Mouse (Mus musculus): ENCODE data around the gene Sohlh2. TPM values are rescaled to one million over a fixed set of nuclear protein-coding genes. Genes with fewer than 3 reads are reported as not detected.

Sohlh2 gene
- total and polyA plus RNA-seq, 3 experiments = not detected

GRCm38 (mm10) chr3:55227214-55227581 lies 45.4 kb downstream of the Sohlh2 start:
- ATAC-seq (ENCODE audit: extremely low read depth, insufficient number of reproducible peaks, low FRiP score, poor library complexity, severe bottlenecking) (no peak), DNase-seq (ENCODE audit: low spot score) (no peak)
- TF ChIP-seq TAL1 (conservative IDR thresholded peaks at IDR 0.05; ENCODE audit: low read depth, low read length) = no peak
- Histone ChIP-seq H3K9me3 (replicated peaks) (peaks cover 35% of the 10 kb centered on the region), H3K4me1 (ENCODE audit: insufficient read depth, low read depth, low read length) (no peaks in the 10 kb centered on the region), H3K36me3 (replicated peaks) (no peaks in the 10 kb centered on the region), H3K4me3 (ENCODE audit: low read depth, low read length) (no peak overlapping the region), H3K27me3 (ENCODE audit: insufficient read depth, low read length) (no peaks in the 10 kb centered on the region)

- Histone ChIP-seq H3K4me1 (ENCODE audit: insufficient read depth, low read depth, low read length) (no peaks in the 10 kb centered on the region), H3K9me3 (replicated peaks) (peaks cover 26% of the 10 kb centered on the region), H3K4me3 (ENCODE audit: low read depth, low read length) (peak within 1 kb of the TSS; percentile 9; the same call in 1 of the 2 replicates), H3K27me3 (ENCODE audit: insufficient read depth, low read length) (no peaks in the 10 kb centered on the region), H3K36me3 (replicated peaks) (no peaks in the 10 kb centered on the region)
- DNase-seq (ENCODE audit: low spot score) = no peak
- TF ChIP-seq TAL1 (conservative IDR thresholded peaks at IDR 0.05; ENCODE audit: low read depth, low read length) = no peak
- no peak for TF ChIP-seq POLR2AphosphoS5 (IDR thresholded peaks at IDR 0.05; ENCODE audit: insufficient replicate concordance, low read depth, low read length)
- no peak for TF ChIP-seq GATA1 (IDR thresholded peaks at IDR 0.05; ENCODE audit: borderline replicate concordance, low read length)
- TF ChIP-seq GATA2 (IDR thresholded peaks at IDR 0.05; ENCODE audit: borderline replicate concordance, low read depth, low read length) = no peak
- no peak for TF ChIP-seq CTCF (IDR thresholded peaks at IDR 0.05; ENCODE audit: low read depth, low read length)
- no peak for ATAC-seq (ENCODE audit: extremely low read depth, insufficient number of reproducible peaks, low FRiP score, poor library complexity, severe bottlenecking)
These were observed 60.0 kb downstream of the Sohlh2 start, which contains the start of gene Dclk1 for GRCm38 (mm10) chr3:55241730-55242421. Gene Dclk1, plus strand, starts transcription at chr3:55242364.

DNA sequence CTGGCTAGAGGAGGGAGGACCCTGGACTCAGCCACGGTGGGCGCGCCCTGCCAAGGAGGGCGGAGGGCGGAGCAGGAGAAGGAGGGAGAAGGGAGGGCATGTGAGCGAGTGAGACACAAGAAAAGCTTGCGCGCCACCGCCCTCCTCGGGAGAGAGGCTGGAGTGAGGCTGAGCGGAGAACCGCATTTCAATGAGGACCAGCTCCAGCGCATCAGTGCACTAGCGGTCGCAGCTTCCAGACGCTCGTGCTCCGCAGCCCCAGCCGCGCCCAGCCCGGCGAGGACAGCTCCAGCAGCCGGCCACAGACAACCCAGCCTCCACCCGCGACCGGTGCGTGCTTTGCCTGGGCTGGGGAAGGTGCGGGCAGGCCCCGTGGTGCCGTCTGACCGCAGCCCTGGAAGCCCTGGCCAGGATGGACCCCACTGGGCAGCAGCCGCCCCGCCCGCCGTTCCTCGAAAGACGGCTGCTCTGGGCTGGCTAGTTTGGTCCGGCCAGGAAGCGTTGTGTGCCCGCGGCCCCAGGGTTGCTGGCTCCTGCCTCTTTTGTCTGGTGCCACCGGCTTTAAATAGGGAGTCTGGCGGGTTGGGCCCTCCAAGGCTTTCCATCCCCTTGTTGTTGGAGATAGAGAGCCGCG lies 60.7 kb downstream of the Sohlh2 start:
- no peak for DNase-seq (ENCODE audit: low spot score)
- TF ChIP-seq GATA2 (IDR thresholded peaks at IDR 0.05; ENCODE audit: borderline replicate concordance, low read depth, low read length) (no peak), POLR2AphosphoS5 (IDR thresholded peaks at IDR 0.05; ENCODE audit: insufficient replicate concordance, low read depth, low read length) (no peak), TAL1 (conservative IDR thresholded peaks at IDR 0.05; ENCODE audit: low read depth, low read length) (no peak), CTCF (IDR thresholded peaks at IDR 0.05; ENCODE audit: low read depth, low read length) (no peak), GATA1 (IDR thresholded peaks at IDR 0.05; ENCODE audit: borderline replicate concordance, low read length) (no peak)
- H3K27me3 ChIP-seq (ENCODE audit: insufficient read depth, low read length) = no peaks in the 10 kb centered on the region
- peak overlapping the region; percentile 9; the same call in 1 of the 2 replicates for H3K4me3 ChIP-seq (ENCODE audit: low read depth, low read length)
- no peaks in the 10 kb centered on the region for H3K4me1 ChIP-seq (ENCODE audit: insufficient read depth, low read depth, low read length)
- H3K36me3 ChIP-seq (replicated peaks) = no peaks in the 10 kb centered on the region
- peaks cover 30% of the 10 kb centered on the region for H3K9me3 ChIP-seq (replicated peaks)
- ATAC-seq (ENCODE audit: extremely low read depth, insufficient number of reproducible peaks, low FRiP score, poor library complexity, severe bottlenecking) = no peak

DNA sequence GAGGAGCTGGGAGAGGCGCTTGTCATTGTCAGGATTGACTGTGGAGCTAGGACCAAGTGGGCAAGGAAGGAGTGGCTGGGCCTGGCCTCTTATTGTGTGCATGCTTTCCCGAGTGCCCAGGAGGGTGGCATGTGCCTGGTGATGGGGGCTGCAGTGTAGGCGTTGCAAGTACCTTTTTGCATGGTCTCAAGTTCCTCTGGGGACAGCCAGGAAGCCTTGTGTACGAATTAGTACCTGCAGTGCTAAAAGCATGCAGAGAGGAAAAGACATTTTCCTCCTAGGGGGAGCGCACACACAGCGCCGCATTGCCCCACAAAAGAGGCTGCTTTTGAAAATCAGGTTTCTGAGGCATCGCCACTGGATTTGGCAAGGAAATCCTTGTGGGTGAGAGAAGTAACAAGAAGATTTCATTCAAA lies 61.2 kb downstream of the Sohlh2 start:
- DNase-seq (ENCODE audit: low spot score) = no peak
- Histone ChIP-seq H3K27me3 (ENCODE audit: insufficient read depth, low read length) (no peaks in the 10 kb centered on the region), H3K9me3 (replicated peaks) (peaks cover 31% of the 10 kb centered on the region), H3K4me1 (ENCODE audit: insufficient read depth, low read depth, low read length) (no peaks in the 10 kb centered on the region), H3K4me3 (ENCODE audit: low read depth, low read length) (no peak overlapping the region), H3K36me3 (replicated peaks) (no peaks in the 10 kb centered on the region)
- ATAC-seq (ENCODE audit: extremely low read depth, insufficient number of reproducible peaks, low FRiP score, poor library complexity, severe bottlenecking) = no peak
- TF ChIP-seq GATA2 (IDR thresholded peaks at IDR 0.05; ENCODE audit: borderline replicate concordance, low read depth, low read length) = no peak
- TF ChIP-seq CTCF (IDR thresholded peaks at IDR 0.05; ENCODE audit: low read depth, low read length) = no peak
- TF ChIP-seq GATA1 (IDR thresholded peaks at IDR 0.05; ENCODE audit: borderline replicate concordance, low read length) = no peak
- TF ChIP-seq POLR2AphosphoS5 (IDR thresholded peaks at IDR 0.05; ENCODE audit: insufficient replicate concordance, low read depth, low read length) = no peak
- TF ChIP-seq TAL1 (conservative IDR thresholded peaks at IDR 0.05; ENCODE audit: low read depth, low read length) = no peak

GRCm38 (mm10) chr3:55244087-55244486 lies 62.3 kb downstream of the Sohlh2 start:
- ATAC-seq (ENCODE audit: extremely low read depth, insufficient number of reproducible peaks, low FRiP score, poor library complexity, severe bottlenecking) (no peak), DNase-seq (ENCODE audit: low spot score) (no peak)
- TF ChIP-seq CTCF (IDR thresholded peaks at IDR 0.05; ENCODE audit: low read depth, low read length) (no peak), GATA2 (IDR thresholded peaks at IDR 0.05; ENCODE audit: borderline replicate concordance, low read depth, low read length) (no peak), TAL1 (conservative IDR thresholded peaks at IDR 0.05; ENCODE audit: low read depth, low read length) (no peak), POLR2AphosphoS5 (IDR thresholded peaks at IDR 0.05; ENCODE audit: insufficient replicate concordance, low read depth, low read length) (no peak), GATA1 (IDR thresholded peaks at IDR 0.05; ENCODE audit: borderline replicate concordance, low read length) (no peak)
- no peaks in the 10 kb centered on the region for H3K27me3 ChIP-seq (ENCODE audit: insufficient read depth, low read length)
- no peak overlapping the region for H3K4me3 ChIP-seq (ENCODE audit: low read depth, low read length)
- H3K36me3 ChIP-seq (replicated peaks) = no peaks in the 10 kb centered on the region
- H3K4me1 ChIP-seq (ENCODE audit: insufficient read depth, low read depth, low read length) = no peaks in the 10 kb centered on the region
- H3K9me3 ChIP-seq (replicated peaks) = peaks cover 39% of the 10 kb centered on the region

DNA sequence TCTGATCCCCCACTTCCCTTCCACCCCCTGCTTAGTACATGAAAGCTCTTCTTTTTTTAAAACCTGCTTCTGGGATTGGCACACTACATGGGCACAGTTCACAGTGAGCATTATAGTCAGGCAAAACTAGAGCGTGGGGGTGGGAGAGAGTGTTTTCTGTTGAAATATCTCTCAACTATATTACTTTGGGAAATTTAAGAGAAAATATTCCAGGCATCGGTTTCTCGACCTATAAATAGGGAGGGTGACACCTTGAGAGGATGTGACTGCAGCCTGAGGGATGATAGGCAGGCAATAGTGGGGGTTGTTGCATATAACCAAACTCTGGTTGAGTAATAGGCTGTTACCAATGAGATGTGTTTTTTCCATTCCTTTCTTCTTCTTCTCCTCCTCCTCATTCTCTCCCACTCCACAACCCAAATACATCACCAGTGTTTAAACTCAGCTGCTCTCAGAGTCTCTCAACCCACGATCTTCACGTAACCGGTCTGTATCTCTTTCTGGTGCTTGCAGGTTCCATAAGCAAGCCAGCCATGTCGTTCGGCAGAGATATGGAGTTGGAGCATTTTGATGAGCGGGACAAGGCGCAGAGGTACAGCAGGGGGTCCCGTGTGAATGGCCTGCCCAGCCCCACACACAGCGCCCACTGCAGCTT lies 64.9 kb downstream of the Sohlh2 start:
- H3K4me1 ChIP-seq (ENCODE audit: insufficient read depth, low read depth, low read length) = no peaks in the 10 kb centered on the region
- ATAC-seq (ENCODE audit: extremely low read depth, insufficient number of reproducible peaks, low FRiP score, poor library complexity, severe bottlenecking) = no peak
- H3K27me3 ChIP-seq (ENCODE audit: insufficient read depth, low read length) = no peaks in the 10 kb centered on the region
- no peaks in the 10 kb centered on the region for H3K36me3 ChIP-seq (replicated peaks)
- TF ChIP-seq POLR2AphosphoS5 (IDR thresholded peaks at IDR 0.05; ENCODE audit: insufficient replicate concordance, low read depth, low read length) (no peak), CTCF (IDR thresholded peaks at IDR 0.05; ENCODE audit: low read depth, low read length) (no peak), GATA1 (IDR thresholded peaks at IDR 0.05; ENCODE audit: borderline replicate concordance, low read length) (no peak), GATA2 (IDR thresholded peaks at IDR 0.05; ENCODE audit: borderline replicate concordance, low read depth, low read length) (no peak), TAL1 (conservative IDR thresholded peaks at IDR 0.05; ENCODE audit: low read depth, low read length) (no peak)
- no peak for DNase-seq (ENCODE audit: low spot score)
- peaks cover 40% of the 10 kb centered on the region for H3K9me3 ChIP-seq (replicated peaks)
- no peak overlapping the region for H3K4me3 ChIP-seq (ENCODE audit: low read depth, low read length)

Measured in G1E (cell line).